Mouse (Mus musculus) bone marrow, adult 2 months (tissue): ENCODE measurements around the gene Grb14. TPM values are rescaled to one million over a fixed set of nuclear protein-coding genes. Genes with fewer than 3 reads are reported as not detected.

Experiments
- H3K27ac ChIP-seq: fragments of 200-500 bp; 2 replicates; pipeline ENCODE4 v1.5.1; 2012; ENCODE audit warnings: low read depth, mild to moderate bottlenecking, control low read depth, inconsistent platforms, low read length; ENCODE audit not compliant: control insufficient read depth, poor library complexity, insufficient read depth
- H3K4me1 ChIP-seq: fragments of 200-500 bp; 2 replicates; pipeline ENCODE4 v1.6.1; 2011; ENCODE audit warnings: low read length; ENCODE audit not compliant: control insufficient read depth, insufficient read depth
- H3K4me3 ChIP-seq: fragments of 200-500 bp; replicated peaks from 2 replicates; pipeline ENCODE3; 2011; ENCODE audit warnings: mild to moderate bottlenecking, low read depth, low read length, control low read depth; ENCODE audit not compliant: control insufficient read depth
- CTCF ChIP-seq: fragments of 200-500 bp; IDR thresholded peaks from 2 replicates; pipeline ENCODE4 v1.5.1; 2011; ENCODE audit warnings: low read length, control low read depth; ENCODE audit not compliant: control insufficient read depth, insufficient read depth
- POLR2A ChIP-seq: fragments of 200-500 bp; IDR thresholded peaks from 2 replicates; pipeline ENCODE4 v1.6.1; 2011; ENCODE audit warnings: low read depth, mild to moderate bottlenecking, control low read depth, low read length, borderline replicate concordance; ENCODE audit not compliant: control insufficient read depth
- WGBS: fragments of 180-500 bp; shearing (Covaris S2); methylation state at CpG from one replicate; pipeline ENCODE4 v1.1.7; 2018; 5-methylcytosine and 5-hydroxymethylcytosine counted together
- polyA plus RNA-seq: library from polyadenylated mRNA; stranded (reverse); fragments of >200 nt; gene quantifications from 2 replicates; pipeline ENCODE4 v1.2.4, GENCODE M21; 2011; ENCODE audit warnings: low replicate concordance; ENCODE audit not compliant: missing spikeins, insufficient read depth, insufficient read length

Grb14 gene
- polyA plus RNA-seq, 1 experiment: not detected

DNA sequence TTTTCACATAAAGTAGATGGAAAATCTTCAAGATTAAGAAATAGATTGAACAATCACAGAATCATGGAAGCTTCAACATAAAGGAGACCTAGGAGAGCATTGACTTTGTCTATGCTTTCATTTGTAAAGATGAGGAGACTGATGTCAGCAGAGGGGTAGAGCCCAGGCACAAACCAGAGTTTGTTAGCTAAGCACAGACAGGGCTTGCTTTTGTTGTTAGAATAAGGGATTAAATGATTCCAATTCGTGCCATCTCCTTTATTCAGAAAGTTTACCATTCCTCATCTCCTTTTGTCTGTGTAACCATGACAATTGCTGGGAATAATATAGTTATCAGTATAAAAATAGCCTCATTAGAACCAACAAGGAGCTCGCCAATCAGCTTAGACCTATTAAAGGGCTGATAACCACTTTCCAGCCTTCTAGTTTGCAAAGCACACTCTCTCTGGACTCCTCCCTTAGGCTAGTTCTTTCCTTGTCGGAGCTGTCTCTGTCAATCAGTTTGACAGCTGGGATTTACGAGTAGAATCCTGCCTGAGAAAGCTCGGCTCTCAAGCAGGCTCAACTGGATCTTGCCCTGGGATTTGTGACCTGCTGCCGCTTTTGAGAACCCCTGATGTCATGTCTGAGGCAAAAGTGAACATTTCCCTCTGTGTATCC is 137.6 kb downstream of the Grb14 start:
- H3K4me1 ChIP-seq: no peaks in the 10 kb centered on the region
- H3K4me3 ChIP-seq: no peak overlapping the region
- no peak for TF ChIP-seq POLR2A
- TF ChIP-seq CTCF: no peak
- WGBS: 49% methylated on average over 6 of the region's 6 CpGs
- no peak overlapping the region for H3K27ac ChIP-seq

DNA sequence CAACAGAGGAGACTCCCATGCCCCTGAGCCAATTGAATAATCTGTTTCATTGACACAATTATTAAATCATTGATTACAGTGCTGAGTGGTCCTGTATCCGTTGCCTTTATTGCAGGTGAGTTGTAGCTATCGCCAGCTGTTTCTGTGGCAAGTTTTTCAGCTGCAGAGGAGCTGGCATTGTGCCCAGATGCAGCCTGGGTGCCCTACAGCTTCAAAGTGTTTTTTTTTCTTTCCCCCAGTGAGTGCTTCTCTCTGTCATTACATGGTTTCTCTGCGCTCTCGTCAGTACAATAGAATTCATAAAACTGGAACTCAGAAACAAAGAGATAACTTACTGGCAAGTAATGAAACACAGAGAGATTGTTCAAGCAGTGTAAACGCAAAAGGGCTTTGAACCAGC is 139.1 kb downstream of the Grb14 start:
- WGBS: 58% methylated on average over 5 of the region's 5 CpGs
- no peaks in the 10 kb centered on the region for H3K4me1 ChIP-seq
- no peak overlapping the region for H3K4me3 ChIP-seq
- TF ChIP-seq POLR2A (no peak), CTCF (no peak)
- H3K27ac ChIP-seq: no peak overlapping the region

DNA sequence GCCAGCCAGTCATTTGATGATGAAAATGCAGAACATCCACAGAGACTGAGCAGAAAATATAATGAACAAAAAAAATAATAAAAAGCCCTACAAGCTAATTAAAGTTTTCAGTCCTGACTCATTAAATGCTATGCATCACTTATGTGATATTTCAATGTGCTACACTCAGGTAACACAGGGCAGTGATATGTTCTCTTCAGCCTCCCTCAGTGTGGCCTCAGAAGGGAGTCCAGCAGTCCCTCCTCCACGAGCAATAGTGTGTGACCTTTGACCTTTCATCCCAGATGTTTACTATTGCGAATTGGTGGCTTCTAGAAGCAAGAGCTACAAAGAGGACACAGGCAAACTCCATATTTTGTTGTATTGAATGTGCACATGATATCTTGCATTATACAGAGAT is 146.5 kb downstream of the Grb14 start:
- no peak overlapping the region for H3K27ac ChIP-seq
- 50% methylated on average over 2 of the region's 2 CpGs for WGBS
- no peaks in the 10 kb centered on the region for H3K4me1 ChIP-seq
- TF ChIP-seq POLR2A: no peak
- no peak for TF ChIP-seq CTCF
- H3K4me3 ChIP-seq: no peak overlapping the region

Other genes with a start within 250 kb of the Grb14 start
- gene Cobll1, start 214.4 kb upstream of the Grb14 start, polyA plus RNA-seq: 1.4 and 6.3 TPM in 2 replicates